Mouse (Mus musculus): ENCODE measurements around the gene Arhgef26. TPM values are rescaled to one million over a fixed set of nuclear protein-coding genes. Genes with fewer than 3 reads are reported as not detected.
A peak's percentile ranks its signal among the peaks of the same experiment; 100 is the strongest.

Gene Arhgef26
- total and polyA plus RNA-seq, 2 experiments from 2014 or later, result 21.7 to 31.3 TPM

DNA sequence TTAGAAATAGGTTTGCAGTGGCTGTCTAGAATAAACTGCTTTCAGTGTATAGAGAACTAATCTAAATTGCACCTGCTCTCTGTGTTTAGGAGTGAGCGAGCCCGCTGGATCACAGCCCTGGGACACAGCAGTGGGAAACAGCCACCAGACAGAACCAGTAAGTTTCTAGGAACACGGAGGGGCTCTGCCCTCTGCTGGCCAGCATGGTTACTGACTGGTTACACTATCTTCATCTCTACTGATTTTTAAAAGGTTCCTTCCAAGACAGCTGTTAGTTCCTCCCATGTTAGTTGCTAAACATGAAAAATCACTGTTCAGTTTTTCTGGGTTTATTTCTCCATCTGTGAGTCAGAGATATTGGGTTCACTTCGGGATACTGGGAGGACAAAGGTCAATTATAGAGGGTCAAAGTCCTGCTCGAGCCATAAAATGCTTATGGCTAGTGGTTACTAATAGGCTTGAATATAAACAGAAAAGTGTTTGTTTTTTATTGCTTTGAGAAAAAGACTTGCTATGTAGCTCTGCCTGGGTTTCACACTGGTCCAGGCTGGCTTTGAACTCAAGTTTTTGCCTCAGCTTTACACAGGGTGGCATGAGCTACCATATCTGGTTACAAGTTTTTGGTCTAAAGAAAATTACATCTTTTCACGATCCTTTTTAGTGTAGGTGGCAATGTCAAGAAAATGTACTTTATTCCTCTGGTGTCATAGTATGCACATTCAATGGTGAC lies 120.3 kb downstream of the Arhgef26 start:
- WGBS, result 43% methylated on average over 6 of the region's 6 CpGs
- no peak overlapping the region for H3K27ac ChIP-seq
- peaks cover 6% of the 10 kb centered on the region; the same call in 1 of the 2 replicates for H3K4me1 ChIP-seq (ENCODE audit: insufficient read depth, low read length)
- no peaks in the 10 kb centered on the region for H3K9me3 ChIP-seq (ENCODE audit: low read length)
- H3K4me2 ChIP-seq (ENCODE audit: low read depth, low read length), result no peak overlapping the region
- H3K36me3 ChIP-seq (ENCODE audit: insufficient read depth, low read length), result peaks cover 18% of the 10 kb centered on the region
- TF ChIP-seq CTCF (IDR thresholded peaks at IDR 0.05; ENCODE audit: low read depth), result peak; percentile 84
- ATAC-seq (peak; percentile 62), DNase-seq (ENCODE audit: low spot score) (peak; percentile 82)
- no peak overlapping the region for H3K9ac ChIP-seq (replicated peaks; ENCODE audit: low read length)
- no peak overlapping the region for H3K4me3 ChIP-seq (ENCODE audit: low read length)
- H3K27me3 ChIP-seq (ENCODE audit: insufficient read depth, low read length), result no peaks in the 10 kb centered on the region

DNA sequence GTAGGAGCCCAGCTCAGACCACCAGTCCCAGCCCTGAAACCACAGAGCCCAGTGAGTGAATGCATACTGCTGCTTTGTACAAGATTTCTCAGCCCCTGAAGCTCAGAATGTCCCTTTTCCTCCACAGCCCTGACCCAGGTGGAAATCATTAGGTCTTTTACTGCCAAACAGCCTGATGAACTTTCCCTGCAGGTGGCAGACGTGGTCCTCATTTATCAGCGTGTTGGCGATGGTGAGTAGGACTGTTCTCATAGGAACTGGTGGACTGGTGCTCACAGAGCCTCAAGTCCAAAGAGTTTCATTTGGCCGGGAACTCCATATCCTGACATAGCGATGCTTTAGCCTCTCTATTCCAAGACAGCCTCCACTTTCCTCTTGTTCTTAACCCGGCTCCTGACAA lies 121.3 kb downstream of the Arhgef26 start:
- no peak overlapping the region for H3K4me2 ChIP-seq (ENCODE audit: low read depth, low read length)
- H3K9me3 ChIP-seq (ENCODE audit: low read length), result no peaks in the 10 kb centered on the region
- no peaks in the 10 kb centered on the region; the same call in 1 of the 2 replicates for H3K4me1 ChIP-seq (ENCODE audit: insufficient read depth, low read length)
- H3K4me3 ChIP-seq (ENCODE audit: low read length), result no peak overlapping the region
- ATAC-seq (no peak), DNase-seq (ENCODE audit: low spot score) (no peak)
- no peak overlapping the region for H3K9ac ChIP-seq (replicated peaks; ENCODE audit: low read length)
- no peaks in the 10 kb centered on the region for H3K27me3 ChIP-seq (ENCODE audit: insufficient read depth, low read length)
- peaks cover 20% of the 10 kb centered on the region for H3K36me3 ChIP-seq (ENCODE audit: insufficient read depth, low read length)
- H3K27ac ChIP-seq, result no peak overlapping the region
- WGBS, result 75% methylated on average over 6 of the region's 6 CpGs
- TF ChIP-seq CTCF (IDR thresholded peaks at IDR 0.05; ENCODE audit: low read depth), result no peak

DNA sequence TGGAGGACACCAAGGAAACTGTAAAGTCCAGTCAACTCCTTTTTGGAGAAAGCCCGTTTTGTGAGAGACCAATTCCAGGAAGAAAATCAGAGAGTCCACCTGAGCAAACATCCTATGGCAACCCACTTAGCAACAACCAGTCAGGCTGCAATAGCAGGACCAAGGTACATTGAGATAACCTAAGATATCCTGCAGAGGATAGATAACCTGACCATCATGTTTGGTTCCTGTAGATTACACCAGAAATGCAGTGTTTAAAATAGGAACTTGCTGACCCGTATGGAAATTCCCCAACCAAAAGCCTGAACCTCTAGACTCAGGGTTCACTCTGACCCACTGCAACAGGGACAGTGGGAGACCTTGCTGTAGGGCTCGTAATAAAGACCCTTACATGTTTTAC lies 126.1 kb downstream of the Arhgef26 start:
- Histone ChIP-seq H3K27me3 (ENCODE audit: insufficient read depth, low read length) (no peaks in the 10 kb centered on the region), H3K9me3 (ENCODE audit: low read length) (no peaks in the 10 kb centered on the region), H3K4me3 (ENCODE audit: low read length) (no peak overlapping the region), H3K9ac (replicated peaks; ENCODE audit: low read length) (no peak overlapping the region), H3K4me1 (ENCODE audit: insufficient read depth, low read length) (no peaks in the 10 kb centered on the region), H3K4me2 (ENCODE audit: low read depth, low read length) (no peak overlapping the region), H3K36me3 (ENCODE audit: insufficient read depth, low read length) (peaks cover 44% of the 10 kb centered on the region), H3K27ac (no peak overlapping the region)
- WGBS, result 90% methylated on average over 3 of the region's 3 CpGs
- ATAC-seq (no peak), DNase-seq (ENCODE audit: low spot score) (no peak)
- no peak for TF ChIP-seq CTCF (IDR thresholded peaks at IDR 0.05; ENCODE audit: low read depth)

DNA sequence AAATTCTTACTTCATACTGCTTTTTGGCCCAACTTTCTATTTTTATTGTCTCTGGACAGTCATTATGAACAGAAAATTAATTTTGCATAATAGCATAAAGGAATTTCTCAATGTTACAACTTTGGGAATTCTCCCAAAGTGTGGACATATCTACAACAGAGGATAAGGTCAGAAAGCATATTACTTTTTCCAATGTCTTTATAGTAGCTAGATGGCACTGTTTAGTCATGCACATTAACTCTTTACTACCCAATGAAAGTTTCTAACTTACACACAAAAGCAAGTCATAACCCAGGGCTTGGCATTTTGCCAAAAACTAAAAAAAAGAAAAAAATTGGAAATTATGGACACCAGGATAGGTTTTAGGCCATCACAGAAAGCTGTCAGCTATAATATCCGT lies 132.0 kb downstream of the Arhgef26 start:
- no peak for TF ChIP-seq CTCF (IDR thresholded peaks at IDR 0.05; ENCODE audit: low read depth)
- H3K27ac ChIP-seq, result no peak overlapping the region
- no peak overlapping the region for H3K9ac ChIP-seq (replicated peaks; ENCODE audit: low read length)
- WGBS, result 85% methylated on average over 1 of the region's 1 CpGs
- H3K4me2 ChIP-seq (ENCODE audit: low read depth, low read length), result no peak overlapping the region
- peaks cover 45% of the 10 kb centered on the region for H3K36me3 ChIP-seq (ENCODE audit: insufficient read depth, low read length)
- H3K4me1 ChIP-seq (ENCODE audit: insufficient read depth, low read length), result no peaks in the 10 kb centered on the region
- ATAC-seq, result no peak
- peak; percentile 11 for DNase-seq (ENCODE audit: low spot score)
- H3K27me3 ChIP-seq (ENCODE audit: insufficient read depth, low read length), result no peaks in the 10 kb centered on the region
- H3K9me3 ChIP-seq (ENCODE audit: low read length), result no peaks in the 10 kb centered on the region
- H3K4me3 ChIP-seq (ENCODE audit: low read length), result no peak overlapping the region

- peaks cover 18% of the 10 kb centered on the region for H3K36me3 ChIP-seq (ENCODE audit: insufficient read depth, low read length)
- WGBS, result 95% methylated on average over 2 of the region's 2 CpGs
Observed at GRCm38 (mm10) chr3:62484340-62484739, 146.2 kb downstream of the Arhgef26 start.

DNA sequence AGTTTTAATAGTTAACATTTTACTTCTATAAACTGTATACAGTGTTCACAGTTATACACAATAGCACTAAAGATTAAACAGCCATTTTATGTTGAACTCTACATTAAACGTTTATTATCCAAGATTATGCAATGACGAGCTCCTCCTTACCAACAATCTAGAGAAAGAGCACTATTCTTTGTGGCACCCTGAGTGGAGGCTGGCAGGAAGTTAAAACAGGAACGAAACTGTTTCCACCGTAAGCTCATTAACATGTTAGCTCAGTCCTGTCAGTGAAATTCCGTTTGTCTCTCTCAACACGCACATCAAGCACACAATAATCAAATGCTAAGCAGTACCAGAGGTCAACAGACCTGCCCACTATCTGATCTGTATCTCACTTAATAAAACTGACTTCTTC lies 154.4 kb downstream of the Arhgef26 start:
- H3K36me3 ChIP-seq (ENCODE audit: insufficient read depth, low read length), result peaks cover 39% of the 10 kb centered on the region

More at GRCm38 (mm10) chr3:62484340-62484739, 146.2 kb downstream of the Arhgef26 start:
- no peak overlapping the region for H3K4me3 ChIP-seq (ENCODE audit: low read length)
- H3K27ac ChIP-seq, result no peak overlapping the region
- no peak overlapping the region for H3K4me2 ChIP-seq (ENCODE audit: low read depth, low read length)
- H3K4me1 ChIP-seq (ENCODE audit: insufficient read depth, low read length), result no peaks in the 10 kb centered on the region
- DNase-seq (ENCODE audit: low spot score) (no peak), ATAC-seq (no peak)
- H3K9me3 ChIP-seq (ENCODE audit: low read length), result no peaks in the 10 kb centered on the region
- TF ChIP-seq CTCF (IDR thresholded peaks at IDR 0.05; ENCODE audit: low read depth), result no peak
- no peaks in the 10 kb centered on the region for H3K27me3 ChIP-seq (ENCODE audit: insufficient read depth, low read length)
- H3K9ac ChIP-seq (replicated peaks; ENCODE audit: low read length), result no peak overlapping the region

DNA sequence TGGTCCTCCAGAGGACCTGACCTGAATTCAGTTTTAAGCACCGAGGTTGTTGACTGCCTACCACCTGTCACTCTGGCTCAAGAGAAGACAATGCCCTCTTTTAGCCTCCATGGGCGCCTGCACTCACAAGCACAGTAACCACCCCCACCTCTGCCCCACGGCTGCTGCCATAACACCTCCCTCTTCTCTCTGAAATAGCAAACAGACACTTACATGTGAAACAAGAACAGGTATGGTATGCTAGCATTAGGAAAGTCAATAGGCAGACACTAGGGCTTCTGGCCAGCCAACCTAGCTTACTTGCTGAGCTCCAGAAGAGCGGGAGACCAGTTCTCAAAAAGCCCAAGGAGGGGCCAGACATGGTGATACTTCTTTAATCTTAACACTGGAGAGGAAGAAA lies 161.2 kb downstream of the Arhgef26 start:
- no peak overlapping the region for H3K4me3 ChIP-seq (ENCODE audit: low read length)
- WGBS, result 69% methylated on average over 4 of the region's 4 CpGs
- H3K4me1 ChIP-seq (ENCODE audit: insufficient read depth, low read length), result no peaks in the 10 kb centered on the region
- ATAC-seq, result no peak
- H3K36me3 ChIP-seq (ENCODE audit: insufficient read depth, low read length), result peaks cover 28% of the 10 kb centered on the region
- no peak for TF ChIP-seq CTCF (IDR thresholded peaks at IDR 0.05; ENCODE audit: low read depth)
- H3K9me3 ChIP-seq (ENCODE audit: low read length), result no peaks in the 10 kb centered on the region
- no peaks in the 10 kb centered on the region for H3K27me3 ChIP-seq (ENCODE audit: insufficient read depth, low read length)
- no peak for DNase-seq (ENCODE audit: low spot score)
- no peak overlapping the region for H3K4me2 ChIP-seq (ENCODE audit: low read depth, low read length)
- no peak overlapping the region for H3K9ac ChIP-seq (replicated peaks; ENCODE audit: low read length)
- no peak overlapping the region for H3K27ac ChIP-seq

More for the DNA sequence above, 154.4 kb downstream of the Arhgef26 start:
- Histone ChIP-seq H3K27ac (no peak overlapping the region), H3K9me3 (ENCODE audit: low read length) (no peaks in the 10 kb centered on the region), H3K4me3 (ENCODE audit: low read length) (no peak overlapping the region), H3K4me1 (ENCODE audit: insufficient read depth, low read length) (no peaks in the 10 kb centered on the region), H3K4me2 (ENCODE audit: low read depth, low read length) (no peak overlapping the region), H3K9ac (replicated peaks; ENCODE audit: low read length) (no peak overlapping the region), H3K27me3 (ENCODE audit: insufficient read depth, low read length) (no peaks in the 10 kb centered on the region)
- WGBS, result 78% methylated on average over 6 of the region's 6 CpGs
- DNase-seq (ENCODE audit: low spot score) (no peak), ATAC-seq (no peak)
- no peak for TF ChIP-seq CTCF (IDR thresholded peaks at IDR 0.05; ENCODE audit: low read depth)
